Mouse (Mus musculus) megakaryocyte, adult 5-6 weeks (primary cell): ENCODE data around the gene Msantd3. TPM values are rescaled to one million over a fixed set of nuclear protein-coding genes. Genes with fewer than 3 reads are reported as not detected.

Experiments used
- ATAC-seq: 2 replicates; pipeline ENCODE4 v1.8.0; 2016; ENCODE audit warnings: mild to moderate bottlenecking, inconsistent platforms; ENCODE audit not compliant: poor library complexity, severe bottlenecking
- total RNA-seq, 2 experiments: library from RNA; stranded (forward) in 1 of 2; stranded (reverse) in 1 of 2; fragments of 153-499, 151-499 nt in 1 of 2; fragments of 221-1000, 200-1000 nt in 1 of 2; gene quantifications; 2 replicates each; pipeline versions ENCODE4 v1.2.3 to v1.2.4; 2015 to 2017

Msantd3 gene
- total RNA-seq, 2 experiments from 2014 or later, result 31.8 to 37.4 TPM

GRCm38 (mm10) chr4:48592328-48592727 lies 52.6 kb downstream of the Msantd3 start:
- peak; percentile 57 for ATAC-seq

- peak; percentile 69 for ATAC-seq
These were observed 53.1 kb downstream of the Msantd3 start for GRCm38 (mm10) chr4:48592844-48593243.

GRCm38 (mm10) chr4:48596111-48596510 lies 56.4 kb downstream of the Msantd3 start:
- ATAC-seq, result no peak

- no peak for ATAC-seq
These were observed 65.9 kb downstream of the Msantd3 start for GRCm38 (mm10) chr4:48605650-48606049.

GRCm38 (mm10) chr4:48609485-48609884 lies 69.8 kb downstream of the Msantd3 start:
- no peak for ATAC-seq

- ATAC-seq, result no peak
These were observed 70.5 kb downstream of the Msantd3 start for GRCm38 (mm10) chr4:48610251-48610650.

Other genes starting within 250 kb of the Msantd3 start
- 40.7 and 51.8 TPM in 2 replicates for gene Tex10, start 66.5 kb upstream of the Msantd3 start, total RNA-seq (2015)
- 37.1 and 37.2 TPM in 2 replicates for gene Tex10, start 66.5 kb upstream of the Msantd3 start, total RNA-seq (2017)
- 0.09 and 0.41 TPM in 2 replicates for gene Tmeff1, start 45.2 kb downstream of the Msantd3 start, total RNA-seq (2015)
- gene Tmeff1, start 45.2 kb downstream of the Msantd3 start, total RNA-seq (2017), result 0.37 and 0.40 TPM in 2 replicates
- not detected in 2 replicates for gene Cavin4, start 123.6 kb downstream of the Msantd3 start, total RNA-seq (2015)
- gene Cavin4, start 123.6 kb downstream of the Msantd3 start, total RNA-seq (2017), result not detected in 2 replicates